Mouse (Mus musculus) CH12.LX (cell line): ENCODE measurements around the gene Polr2b. TPM values are rescaled to one million over a fixed set of nuclear protein-coding genes. Genes with fewer than 3 reads are reported as not detected.

Source experiments
- DNase-seq: peaks from one replicate; pipeline ENCODE4 v3.0.0-alpha.2; 2013; ENCODE audit errors: extremely low read depth
- H3K27ac ChIP-seq: 2 replicates; pipeline ENCODE4 v1.5.1; 2012; ENCODE audit warnings: low read depth, mild to moderate bottlenecking, control low read depth, moderate library complexity; ENCODE audit not compliant: insufficient read depth
- H3K27me3 ChIP-seq: replicated peaks from 2 replicates; pipeline ENCODE3; 2012; ENCODE audit warnings: inconsistent platforms
- H3K36me3 ChIP-seq, 2 experiments: replicated peaks in 1 of 2; 2 replicates each; pipeline versions ENCODE3 to v1.6.1; 2012; ENCODE audit warnings: inconsistent platforms in 1 of 2, low read length in 1 of 2, mild to moderate bottlenecking in 1 of 2, mixed read lengths in 1 of 2, moderate library complexity in 1 of 2; ENCODE audit not compliant: control insufficient read depth in 1 of 2, insufficient read depth in 1 of 2
- H3K4me1 ChIP-seq, 2 experiments: 2 replicates each; pipeline ENCODE4 v1.6.1; 2012; ENCODE audit warnings: inconsistent platforms in 1 of 2, moderate library complexity in 1 of 2; ENCODE audit not compliant: insufficient read depth in 2 of 2, control insufficient read depth in 1 of 2
- H3K4me2 ChIP-seq: 2 replicates; pipeline ENCODE4 v1.6.1; 2012; ENCODE audit warnings: low read depth, mild to moderate bottlenecking, control low read depth; ENCODE audit not compliant: poor library complexity, insufficient read depth, severe bottlenecking
- H3K4me3 ChIP-seq, 3 experiments: fragments of 150-350 bp in 1 of 3; sonication (generic) in 1 of 3; replicated peaks in 1 of 3; 2 replicates each; pipeline versions ENCODE3 to v1.5.1; 2011 to 2012; ENCODE audit warnings: low read depth in 2 of 3, low read length in 2 of 3, mild to moderate bottlenecking in 2 of 3, moderate library complexity in 2 of 3, control low read depth in 1 of 3, improper control_type of control experiment in 1 of 3, inconsistent platforms in 1 of 3, mixed read lengths in 1 of 3; ENCODE audit not compliant: poor library complexity in 1 of 3
- H3K79me2 ChIP-seq: replicated peaks from 2 replicates; pipeline ENCODE4 v1.6.1; 2012; ENCODE audit warnings: mild to moderate bottlenecking, moderate library complexity; ENCODE audit not compliant: control insufficient read depth, poor library complexity, insufficient read depth, severe bottlenecking; ENCODE audit errors: extremely low read depth
- H3K9ac ChIP-seq: 2 replicates; pipeline ENCODE4 v1.6.1; 2012; ENCODE audit warnings: low read depth, mild to moderate bottlenecking, control low read depth, moderate library complexity; ENCODE audit not compliant: insufficient read depth
- H3K9me3 ChIP-seq: replicated peaks from 2 replicates; pipeline ENCODE3; 2012; ENCODE audit warnings: low read length, inconsistent platforms, mixed read lengths
- CHD1 ChIP-seq: IDR thresholded peaks from 2 replicates; pipeline ENCODE4 v1.6.1; 2012; ENCODE audit warnings: low read depth, low read length, improper control_type of control experiment, inconsistent platforms
- E2F4 ChIP-seq: IDR thresholded peaks from 2 replicates; pipeline ENCODE4 v1.6.1; 2011; ENCODE audit warnings: low read depth, low read length, improper control_type of control experiment; ENCODE audit not compliant: insufficient replicate concordance
- ELF1 ChIP-seq: IDR thresholded peaks from 2 replicates; pipeline ENCODE4 v1.6.1; 2014; ENCODE audit warnings: low read depth, mild to moderate bottlenecking, inconsistent platforms, low read length, improper control_type of control experiment
- EP300 ChIP-seq: IDR thresholded peaks from 2 replicates; pipeline ENCODE4 v1.6.1; 2011; ENCODE audit warnings: low read length, improper control_type of control experiment
- ETS1 ChIP-seq: conservative IDR thresholded peaks from 2 replicates; pipeline ENCODE4 v1.6.1; 2012; ENCODE audit warnings: low read depth, mild to moderate bottlenecking, inconsistent platforms, low read length, improper control_type of control experiment, moderate library complexity
- GABPA ChIP-seq: IDR thresholded peaks from 2 replicates; pipeline ENCODE4 v1.6.1; 2012; ENCODE audit warnings: low read depth, low read length, improper control_type of control experiment, inconsistent platforms; ENCODE audit not compliant: insufficient replicate concordance
- HCFC1 ChIP-seq: IDR thresholded peaks from 2 replicates; pipeline ENCODE4 v1.6.1; 2012; ENCODE audit warnings: low read depth, mild to moderate bottlenecking, inconsistent platforms, low read length, improper control_type of control experiment
- IRF4 ChIP-seq: IDR thresholded peaks from 2 replicates; pipeline ENCODE4 v1.6.1; 2014; ENCODE audit warnings: low read depth, mild to moderate bottlenecking, inconsistent platforms, low read length, improper control_type of control experiment
- JUN ChIP-seq: IDR thresholded peaks from 2 replicates; pipeline ENCODE4 v1.6.1; 2011; ENCODE audit warnings: low read depth, mild to moderate bottlenecking, low read length, improper control_type of control experiment, moderate library complexity; ENCODE audit not compliant: insufficient read depth
- JUND ChIP-seq: conservative IDR thresholded peaks from 2 replicates; pipeline ENCODE4 v1.6.1; 2011; ENCODE audit warnings: low read depth, low read length, improper control_type of control experiment
- KAT2A ChIP-seq: IDR thresholded peaks from 2 replicates; pipeline ENCODE4 v1.6.1; 2012; ENCODE audit warnings: low read length, improper control_type of control experiment, inconsistent platforms; ENCODE audit not compliant: insufficient replicate concordance
- MAFK ChIP-seq: IDR thresholded peaks from 2 replicates; pipeline ENCODE4 v1.6.1; 2011; ENCODE audit warnings: low read length, improper control_type of control experiment; ENCODE audit not compliant: insufficient replicate concordance
- MAZ ChIP-seq: IDR thresholded peaks from 2 replicates; pipeline ENCODE4 v1.6.1; 2012; ENCODE audit warnings: low read depth, mild to moderate bottlenecking, inconsistent platforms, low read length, improper control_type of control experiment, moderate library complexity
- MEF2A ChIP-seq: IDR thresholded peaks from 2 replicates; pipeline ENCODE4 v1.6.1; 2014; ENCODE audit warnings: low read depth, mild to moderate bottlenecking, inconsistent platforms, low read length, improper control_type of control experiment, borderline replicate concordance
- MXI1 ChIP-seq: IDR thresholded peaks from 2 replicates; pipeline ENCODE4 v1.6.1; 2011; ENCODE audit warnings: mild to moderate bottlenecking, low read depth, low read length, improper control_type of control experiment
- NELFE ChIP-seq: IDR thresholded peaks from 2 replicates; pipeline ENCODE4 v1.6.1; 2011; ENCODE audit warnings: low read depth, low read length, improper control_type of control experiment
- NRF1 ChIP-seq: IDR thresholded peaks from 2 replicates; pipeline ENCODE4 v1.6.1; 2014; ENCODE audit warnings: low read depth, mild to moderate bottlenecking, inconsistent platforms, low read length, improper control_type of control experiment, moderate library complexity
- POLR2A ChIP-seq: IDR thresholded peaks from 2 replicates; pipeline ENCODE4 v1.6.1; 2011; ENCODE audit warnings: low read depth, mild to moderate bottlenecking, improper control_type of control experiment, low read length
- RCOR1 ChIP-seq: conservative IDR thresholded peaks from 2 replicates; pipeline ENCODE4 v1.6.1; 2012; ENCODE audit warnings: low read depth, mild to moderate bottlenecking, inconsistent platforms, low read length, improper control_type of control experiment
- SIN3A ChIP-seq: IDR thresholded peaks from 2 replicates; pipeline ENCODE4 v1.6.1; 2012; ENCODE audit warnings: low read length, improper control_type of control experiment, inconsistent platforms
- SMC3 ChIP-seq: IDR thresholded peaks from 2 replicates; pipeline ENCODE4 v1.6.1; 2011; ENCODE audit warnings: low read depth, low read length, improper control_type of control experiment
- UBTF ChIP-seq: IDR thresholded peaks from 2 replicates; pipeline ENCODE4 v1.6.1; 2012; ENCODE audit warnings: low read depth, mild to moderate bottlenecking, inconsistent platforms, low read length, improper control_type of control experiment, moderate library complexity
- USF1 ChIP-seq: IDR thresholded peaks from 2 replicates; pipeline ENCODE4 v1.6.1; 2014; ENCODE audit warnings: low read depth, mild to moderate bottlenecking, inconsistent platforms, low read length, improper control_type of control experiment
- ZNF384 ChIP-seq: IDR thresholded peaks from 2 replicates; pipeline ENCODE4 v1.6.1; 2012; ENCODE audit warnings: low read depth, low read length, improper control_type of control experiment, inconsistent platforms
- dilution Hi-C: fragments of 300-500 bp; cut with MboI; formaldehyde crosslinking; loops from 2 replicates; pipeline ENCODE4 v1.14.3; 2020; ENCODE audit warnings: low sequenced_read_pairs; ENCODE audit not compliant: extremely low pct_unique_long_range_greater_than_20kb, extremely low pct_ligation_motif_present
- in situ Hi-C: fragments of 300-500 bp; cut with MboI; formaldehyde crosslinking; loops from 3 replicates; pipeline ENCODE4 v1.14.3; 2019; ENCODE audit warnings: low sequenced_read_pairs, low pct_ligation_motif_present, low pct_unique_long_range_greater_than_20kb, mixed read lengths
- polyA plus RNA-seq: library from polyadenylated mRNA; unstranded; fragments of >175 nt; gene quantifications from 2 replicates; pipeline ENCODE4 v1.2.1, GENCODE M21; 2012; ENCODE audit warnings: low read depth; ENCODE audit not compliant: insufficient read length
- total RNA-seq, 2 experiments: library from RNA; depleted of rRNA; stranded (reverse); fragments of 300-350 nt in 1 of 2; fragments of >200 nt in 1 of 2; gene quantifications; 2 replicates each; pipeline ENCODE4 v1.2.3; 2012 to 2014

Gene Polr2b
- total and polyA plus RNA-seq, 3 experiments: 88.0 to 133 (median 119) TPM

DNA sequence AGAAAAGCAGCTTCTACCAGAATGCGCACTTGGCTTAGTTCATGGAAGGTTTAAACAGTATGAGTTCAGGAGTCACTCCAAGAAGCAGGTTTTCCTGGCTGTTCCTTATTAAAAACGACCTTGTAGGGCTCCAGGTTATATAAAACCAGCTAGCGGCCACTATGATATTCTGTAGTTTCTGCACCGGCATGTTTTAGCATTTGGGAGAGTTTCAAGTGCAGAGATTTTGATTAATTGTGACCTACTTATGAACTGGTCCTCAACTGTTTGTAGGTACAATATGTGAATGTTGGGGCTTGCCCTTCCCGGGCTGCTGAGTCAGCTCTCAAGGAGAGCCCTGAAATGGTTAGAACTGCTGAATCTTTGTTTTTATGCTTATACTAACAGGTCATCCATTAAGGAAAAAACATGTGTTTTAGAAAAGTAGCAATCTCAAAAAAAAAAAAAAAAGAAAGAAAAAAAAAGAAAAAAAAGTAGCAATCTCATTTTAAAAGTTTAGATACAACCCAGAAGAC lies 60.5 kb downstream of the Polr2b start:
- Histone ChIP-seq H3K9me3 (no peaks in the 10 kb centered on the region), H3K4me3 (no peak overlapping the region), H3K79me2 (no peaks in the 10 kb centered on the region), H3K4me2 (no peak overlapping the region), H3K36me3 (no peaks in the 10 kb centered on the region), H3K9ac (no peak overlapping the region), H3K27me3 (no peaks in the 10 kb centered on the region), H3K4me1 (peaks cover 42 to 84% of the 10 kb centered on the region in 2 experiments), H3K27ac (no peak overlapping the region)
- dilution Hi-C loops (no loop called here), in situ Hi-C loops (loop anchor here (25.0 kb wide), 1 partner anchor 417 kb away; no protein-coding TSS in a partner anchor)
- no peak for DNase-seq
- no peak for TF ChIP-seq RCOR1
- no peak for TF ChIP-seq ZNF384
- TF ChIP-seq MAFK: peak; percentile 50; the same call in 1 of the 2 replicates
- TF ChIP-seq POLR2A: no peak
- TF ChIP-seq KAT2A: no peak
- no peak for TF ChIP-seq NRF1

- Histone ChIP-seq H3K9me3 (no peaks in the 10 kb centered on the region), H3K27me3 (no peaks in the 10 kb centered on the region), H3K36me3 (no peaks in the 10 kb centered on the region), H3K79me2 (no peaks in the 10 kb centered on the region), H3K4me1 (peaks cover 27 to 74% of the 10 kb centered on the region in 2 experiments), H3K4me3 (no peak overlapping the region), H3K9ac (no peak overlapping the region), H3K4me2 (0 out of 2 replicates have a peak overlapping the region, but pooled peaks have one; percentile 14), H3K27ac (no peak overlapping the region)
- no peak for DNase-seq
- TF ChIP-seq NELFE: no peak
- no peak for TF ChIP-seq ZNF384
- no peak for TF ChIP-seq E2F4
- no peak for TF ChIP-seq RCOR1
- no peak for TF ChIP-seq JUN
- no peak for TF ChIP-seq HCFC1
- in situ Hi-C loops: loop anchor here (25.0 kb wide), 1 partner anchor 415 kb away; no protein-coding TSS in a partner anchor
- dilution Hi-C loops: no loop called here
These were observed 62.3 kb downstream of the Polr2b start for GRCm38 (mm10) chr5:77372242-77372641.

- in situ Hi-C loops: loop anchor here (25.0 kb wide), 1 partner anchor 415 kb away; no protein-coding TSS in a partner anchor
- TF ChIP-seq IRF4 (no peak), SMC3 (no peak), JUND (no peak), SIN3A (no peak), MEF2A (no peak), ELF1 (0 out of 2 replicates have a peak, but pooled peaks have one; percentile 15), E2F4 (no peak), GABPA (no peak), MAZ (no peak), JUN (no peak), EP300 (no peak), USF1 (peak; percentile 91), MXI1 (peak; percentile 69; the same call in 1 of the 2 replicates), ETS1 (peak; percentile 66), NELFE (no peak), UBTF (no peak), MAFK (no peak), CHD1 (no peak)
These were observed 62.8 kb downstream of the Polr2b start for GRCm38 (mm10) chr5:77372778-77373177.

More at GRCm38 (mm10) chr5:77372778-77373177, 62.8 kb downstream of the Polr2b start:
- peaks cover 24 to 72% of the 10 kb centered on the region in 2 experiments for H3K4me1 ChIP-seq
- H3K9me3 ChIP-seq: no peaks in the 10 kb centered on the region
- no peaks in the 10 kb centered on the region for H3K27me3 ChIP-seq
- no peaks in the 10 kb centered on the region for H3K79me2 ChIP-seq
- H3K4me2 ChIP-seq: peak overlapping the region; percentile 64; the same call in 1 of the 2 replicates
- dilution Hi-C loops: no loop called here
- no peaks in the 10 kb centered on the region for H3K36me3 ChIP-seq
- DNase-seq: peak; percentile 93
- H3K9ac ChIP-seq: no peak overlapping the region
- no peak overlapping the region for H3K4me3 ChIP-seq
- no peak overlapping the region for H3K27ac ChIP-seq
